Comparison of ENCODE assay signal across 8 mouse cellular contexts in the genomic region with DNA sequence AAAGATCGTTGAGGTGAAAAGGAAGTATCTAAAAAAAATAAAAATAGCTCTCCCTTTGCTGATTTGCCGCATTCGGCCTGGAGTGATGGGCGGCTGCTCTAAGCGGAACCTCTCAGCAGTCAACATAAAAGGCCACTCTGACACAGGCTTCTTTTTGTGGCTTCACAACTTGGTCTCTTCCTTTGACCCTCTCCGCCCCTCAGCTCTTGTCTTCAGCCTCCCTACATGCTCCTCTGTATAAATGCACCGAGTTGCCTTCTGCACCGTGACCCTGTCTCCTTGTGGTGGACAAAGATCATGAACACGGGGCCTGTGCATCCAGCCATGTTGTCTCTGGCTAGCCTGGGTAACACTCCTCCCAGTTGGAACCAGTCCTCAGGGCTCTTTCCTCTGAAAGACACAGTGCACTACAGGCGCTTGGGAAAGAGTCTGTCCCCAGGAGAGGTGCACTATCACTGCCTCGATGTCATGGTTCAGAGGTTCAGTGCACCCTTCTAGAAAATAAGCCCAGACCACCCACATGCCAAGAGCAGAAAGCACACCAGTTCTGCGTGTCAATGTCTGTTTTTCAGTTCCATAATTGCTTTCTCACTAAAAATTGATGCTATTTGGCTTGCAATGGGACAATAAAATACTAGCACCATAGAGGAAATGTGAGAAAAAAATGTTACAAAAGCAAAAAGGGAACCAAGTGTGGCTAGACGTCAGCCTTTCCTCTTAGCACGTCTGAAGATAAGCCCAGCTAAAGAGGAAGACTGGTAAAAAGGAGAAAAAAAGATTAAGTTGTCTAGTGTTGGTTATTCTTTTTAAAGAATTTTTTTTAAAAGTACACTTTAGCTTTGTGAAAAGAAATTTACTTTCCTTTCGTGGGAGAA. TPM values are rescaled to one million over a fixed set of nuclear protein-coding genes. Genes with fewer than 3 reads are reported as not detected.
DNase-seq lines count a peak whose midpoint lies in the region; ATAC-seq lines count a peak whose summit lies in the region.

No protein-coding gene starts in this region.

- no peak for ATAC-seq in cerebellum, adult (ENCODE audit: insufficient number of reproducible peaks, low FRiP score, low TSS enrichment)
- ATAC-seq in hematopoietic stem cell, adult 5-6 weeks (replicated peaks in 1 of 2; ENCODE audit: insufficient read depth in 1 of 2, low FRiP score in 2 of 2, low TSS enrichment in 1 of 2, low read depth in 1 of 2, poor library complexity in 2 of 2, severe bottlenecking in 2 of 2) = peak; percentile 80
- ATAC-seq in megakaryocyte, adult 5-6 weeks (ENCODE audit: poor library complexity, severe bottlenecking) = peak; percentile 70

- peak; percentile 36 for DNase-seq in cerebellum, adult 11 months
- DNase-seq in A20 (ENCODE audit: low read depth, low spot score) = peak; percentile 37
- peak; percentile 41 for DNase-seq in cerebellum, adult 8-10 months
- DNase-seq in thymus, postnatal 36 days = peak; percentile 48 to 56
- DNase-seq in frontal cortex, postnatal 36 days (ENCODE audit: low spot score in 2 of 2) = no peak

RNA-seq across cellular contexts. Expression of gene Psma1, which starts 15.8 kb away (rescaled TPM):
- total RNA-seq in hematopoietic stem cell, adult 5-6 weeks (2017) = 243 and 311 TPM in 2 replicates
- total RNA-seq in megakaryocyte, adult 5-6 weeks (2015) = 322 and 367 TPM in 2 replicates
- 252 and 280 TPM in 2 replicates for total RNA-seq in megakaryocyte, adult 5-6 weeks (2017)

RNA-seq across cellular contexts. Expression of gene Copb1, which starts 37.2 kb away (rescaled TPM):
- 82.0 and 87.5 TPM in 2 replicates for total RNA-seq in hematopoietic stem cell, adult 5-6 weeks (2017)
- 142 and 161 TPM in 2 replicates for total RNA-seq in megakaryocyte, adult 5-6 weeks (2015)
- total RNA-seq in megakaryocyte, adult 5-6 weeks (2017) = 82.5 and 85.9 TPM in 2 replicates

Comparison
In these comparisons a context has a peak if more than half of its experiments do, and no peak if none do; other contexts are left out.
1. DNase-seq: peak in cerebellum, adult 11 months (single experiment), A20 (single experiment), cerebellum, adult 8-10 months (single experiment) and thymus, postnatal 36 days (2 of 2); none in frontal cortex, postnatal 36 days (0 of 2).